Mouse (Mus musculus): ENCODE measurements around the gene Ddc. TPM values are rescaled to one million over a fixed set of nuclear protein-coding genes. Genes with fewer than 3 reads are reported as not detected.

Ddc gene
- 0.39 TPM in 1 of 4 replicates, not detected in the others for total RNA-seq (2023)

GRCm38 (mm10) chr11:11897645-11898357, at the start of gene Ddc:
TSS of gene Ddc (minus strand) at chr11:11898144.

GRCm38 (mm10) chr11:11808820-11809403, 89.0 kb downstream of the Ddc start, which contains the start of gene Fignl1:
TSS of gene Fignl1 (minus strand) at chr11:11808962.

Other genes starting within 250 kb of the Ddc start
- 330 to 364 TPM (median 352 TPM) in 4 replicates for gene Ikzf1, start 213.1 kb downstream of the Ddc start, total RNA-seq (2023)
- gene Fignl1, start 89.2 kb downstream of the Ddc start, total RNA-seq (2023): 3.1 to 5.2 TPM (median 3.9 TPM) in 4 replicates
- gene Grb10, start 140.5 kb upstream of the Ddc start, total RNA-seq (2023): 0.50 TPM in 1 of 4 replicates, not detected in the others

Measured in B cell, adult 62 days (primary cell).